Mouse (Mus musculus): Measurements from ENCODE around the gene Kalrn. TPM values are rescaled to one million over a fixed set of nuclear protein-coding genes. Genes with fewer than 3 reads are reported as not detected.
A peak's percentile ranks its signal among the peaks of the same experiment; 100 is the strongest.

Kalrn gene
- polyA plus RNA-seq, 1 experiment from 2014 or later, result 23.7 TPM

DNA sequence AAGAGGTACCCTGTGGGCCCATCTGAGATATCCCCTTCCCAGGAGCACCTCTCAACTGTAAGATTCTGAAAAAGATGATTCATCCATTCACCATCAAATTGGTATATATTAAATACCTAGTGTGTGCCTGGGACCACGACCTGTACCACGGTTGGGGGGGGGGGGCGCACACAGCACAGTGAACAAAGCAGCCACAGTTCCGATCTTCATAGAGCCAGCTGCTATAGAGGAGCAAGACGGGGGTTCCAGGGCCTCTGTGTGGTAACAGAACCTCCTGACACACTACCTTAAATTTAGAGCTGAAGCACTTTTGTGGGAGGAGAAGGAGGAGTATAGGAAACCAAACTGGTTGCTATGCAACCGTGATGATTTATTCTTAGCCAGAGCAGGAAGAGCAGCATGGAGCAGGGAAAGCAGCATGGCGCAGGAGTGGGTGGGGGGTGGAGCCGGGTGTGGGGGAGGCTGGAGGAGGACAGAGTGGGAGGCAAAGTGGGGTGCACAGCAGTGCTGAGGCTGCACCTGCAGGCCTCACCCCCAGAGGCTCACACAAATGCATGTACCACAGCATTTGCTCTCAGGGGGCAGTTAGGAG, 104.0 kb downstream of the Kalrn start:
- no peaks in the 10 kb centered on the region for H3K9me3 ChIP-seq (replicated peaks)
- peak overlapping the region; percentile 30 for H3K4me2 ChIP-seq
- WGBS, result 12% methylated on average over 8 of the region's 8 CpGs
- H3K27ac ChIP-seq (replicated peaks), result peak overlapping the region; percentile 59
- peaks cover 81% of the 10 kb centered on the region for H3K4me1 ChIP-seq
- H3K36me3 ChIP-seq, result no peaks in the 10 kb centered on the region
- no peak overlapping the region for H3K9ac ChIP-seq (replicated peaks)
- H3K4me3 ChIP-seq (replicated peaks), result no peak overlapping the region
- no peaks in the 10 kb centered on the region for H3K27me3 ChIP-seq (replicated peaks)
- peak; percentile 87 for ATAC-seq (ENCODE audit: low FRiP score)

DNA sequence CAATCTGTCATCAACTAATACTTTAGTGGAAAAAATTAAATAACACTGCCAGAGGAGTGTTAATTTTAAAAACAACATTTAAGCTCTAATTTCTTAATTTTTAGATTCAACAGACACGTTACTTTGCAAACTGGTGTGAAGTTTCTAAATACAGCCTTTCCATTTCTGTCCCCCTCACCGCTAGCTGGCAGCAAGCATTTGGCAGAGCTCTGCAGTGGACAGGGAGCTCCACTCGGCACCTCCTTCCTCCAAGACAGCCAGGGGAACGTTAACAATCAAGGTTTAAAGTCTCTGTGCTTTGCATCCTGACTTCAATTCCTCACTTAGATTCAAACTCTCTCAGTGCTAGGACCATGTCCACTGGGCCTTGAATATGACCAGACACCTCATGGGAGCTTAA, 106.7 kb downstream of the Kalrn start:
- peaks cover 58% of the 10 kb centered on the region for H3K4me1 ChIP-seq
- H3K36me3 ChIP-seq, result no peaks in the 10 kb centered on the region
- no peaks in the 10 kb centered on the region for H3K9me3 ChIP-seq (replicated peaks)
- 44% methylated on average over 4 of the region's 4 CpGs for WGBS
- no peak overlapping the region for H3K9ac ChIP-seq (replicated peaks)
- H3K4me2 ChIP-seq, result no peak overlapping the region
- no peak overlapping the region for H3K27ac ChIP-seq (replicated peaks)
- no peak overlapping the region for H3K4me3 ChIP-seq (replicated peaks)
- ATAC-seq (ENCODE audit: low FRiP score), result no peak
- H3K27me3 ChIP-seq (replicated peaks), result no peaks in the 10 kb centered on the region

DNA sequence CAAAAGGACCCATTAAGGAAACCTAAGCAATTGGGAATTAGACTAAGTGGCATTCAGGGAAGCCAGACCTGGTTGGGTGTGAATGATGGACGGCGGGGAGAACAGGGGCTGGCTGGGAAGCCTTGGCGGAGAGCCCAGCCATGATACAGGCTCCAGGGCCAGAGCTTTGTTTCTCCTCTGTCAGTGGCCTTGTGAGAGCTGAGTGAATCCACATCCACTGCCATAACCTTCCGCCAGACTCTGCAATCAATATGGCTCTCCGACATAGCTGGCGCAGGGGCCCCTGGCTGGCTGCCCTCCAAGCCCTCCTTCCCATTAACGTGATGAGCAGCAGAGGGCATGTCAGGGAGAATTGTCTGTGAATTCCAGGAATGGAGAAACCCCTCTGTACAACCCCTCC, 117.0 kb downstream of the Kalrn start:
- no peaks in the 10 kb centered on the region for H3K36me3 ChIP-seq
- no peak overlapping the region for H3K4me3 ChIP-seq (replicated peaks)
- no peak overlapping the region for H3K27ac ChIP-seq (replicated peaks)
- H3K4me2 ChIP-seq, result no peak overlapping the region
- H3K9ac ChIP-seq (replicated peaks), result no peak overlapping the region
- WGBS, result 29% methylated on average over 7 of the region's 7 CpGs
- no peaks in the 10 kb centered on the region for H3K9me3 ChIP-seq (replicated peaks)
- no peaks in the 10 kb centered on the region for H3K27me3 ChIP-seq (replicated peaks)
- peak; percentile 79 for ATAC-seq (ENCODE audit: low FRiP score)
- peaks cover 25% of the 10 kb centered on the region for H3K4me1 ChIP-seq

DNA sequence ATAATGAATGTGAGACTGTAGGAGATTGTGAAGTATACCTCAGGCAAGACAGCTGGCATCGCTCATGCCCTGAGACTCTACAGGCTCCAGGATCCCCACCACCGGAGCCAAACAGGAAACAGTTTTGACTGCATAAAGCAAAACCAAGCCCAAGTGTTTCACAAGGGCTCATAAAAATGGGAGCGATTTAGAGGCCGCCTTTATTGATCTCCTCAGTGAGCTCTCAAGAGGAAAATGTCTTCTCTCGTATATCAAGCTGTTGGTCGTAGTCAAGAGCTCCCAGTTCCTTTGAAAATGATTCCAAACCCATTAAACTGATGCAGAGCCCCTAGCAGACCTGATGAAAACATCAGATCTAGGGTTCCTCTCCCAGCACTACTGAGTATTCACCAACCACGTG, 127.7 kb downstream of the Kalrn start:
- Histone ChIP-seq H3K4me1 (peaks cover 43% of the 10 kb centered on the region), H3K4me3 (replicated peaks) (no peak overlapping the region), H3K36me3 (no peaks in the 10 kb centered on the region), H3K27me3 (replicated peaks) (no peaks in the 10 kb centered on the region), H3K9me3 (replicated peaks) (no peaks in the 10 kb centered on the region), H3K27ac (replicated peaks) (no peak overlapping the region), H3K9ac (replicated peaks) (no peak overlapping the region), H3K4me2 (no peak overlapping the region)
- no peak for ATAC-seq (ENCODE audit: low FRiP score)
- 44% methylated on average over 7 of the region's 7 CpGs for WGBS

DNA sequence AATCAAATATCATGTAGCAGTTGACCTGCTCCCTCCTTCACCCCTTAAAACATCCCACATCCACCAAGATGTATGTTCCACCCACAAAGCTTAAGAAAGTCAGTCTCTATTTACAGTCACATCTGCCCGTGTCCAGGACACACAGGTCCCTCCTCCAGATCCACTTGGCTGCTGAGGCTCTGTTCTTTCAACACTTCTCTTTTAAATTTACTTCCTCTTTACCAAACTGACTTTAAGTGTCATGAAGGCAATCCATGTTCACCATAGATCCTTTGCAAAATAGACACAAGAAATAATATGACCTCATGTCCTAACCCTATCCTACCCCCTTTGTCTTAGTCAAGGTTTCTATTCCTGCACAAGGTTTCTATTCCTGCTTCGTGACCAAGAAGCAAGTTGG, 131.6 kb downstream of the Kalrn start:
- Histone ChIP-seq H3K4me2 (no peak overlapping the region), H3K9ac (replicated peaks) (no peak overlapping the region), H3K27ac (replicated peaks) (peak overlapping the region; percentile 60; the same call in 1 of the 2 replicates), H3K27me3 (replicated peaks) (no peaks in the 10 kb centered on the region), H3K36me3 (no peaks in the 10 kb centered on the region), H3K4me3 (replicated peaks) (no peak overlapping the region), H3K9me3 (replicated peaks) (no peaks in the 10 kb centered on the region), H3K4me1 (peaks cover 44% of the 10 kb centered on the region)
- ATAC-seq (ENCODE audit: low FRiP score), result no peak
- 86% methylated on average over 2 of the region's 2 CpGs for WGBS

DNA sequence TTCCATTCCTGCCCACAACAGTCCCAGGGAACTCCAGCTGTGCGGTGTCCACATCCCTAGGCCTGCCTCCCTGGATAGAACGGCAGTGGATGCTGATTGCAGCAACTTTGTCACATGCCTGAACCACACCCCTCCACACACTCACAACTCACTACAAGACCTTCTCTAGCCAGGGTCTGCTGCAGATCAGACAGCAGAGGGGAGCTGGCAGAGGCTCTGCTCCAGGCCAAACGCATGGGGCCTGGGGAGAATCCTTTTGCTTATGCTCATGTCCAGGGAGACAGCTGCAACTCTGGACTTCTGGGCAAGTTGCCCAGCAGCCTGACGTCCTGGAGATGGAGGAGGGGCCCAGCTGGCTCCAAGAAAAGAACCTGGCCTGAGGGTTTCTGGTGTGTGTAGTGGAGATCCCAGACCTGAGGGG, 132.3 kb downstream of the Kalrn start:
- 30% methylated on average over 4 of the region's 4 CpGs for WGBS
- H3K4me1 ChIP-seq, result peaks cover 39% of the 10 kb centered on the region

DNA sequence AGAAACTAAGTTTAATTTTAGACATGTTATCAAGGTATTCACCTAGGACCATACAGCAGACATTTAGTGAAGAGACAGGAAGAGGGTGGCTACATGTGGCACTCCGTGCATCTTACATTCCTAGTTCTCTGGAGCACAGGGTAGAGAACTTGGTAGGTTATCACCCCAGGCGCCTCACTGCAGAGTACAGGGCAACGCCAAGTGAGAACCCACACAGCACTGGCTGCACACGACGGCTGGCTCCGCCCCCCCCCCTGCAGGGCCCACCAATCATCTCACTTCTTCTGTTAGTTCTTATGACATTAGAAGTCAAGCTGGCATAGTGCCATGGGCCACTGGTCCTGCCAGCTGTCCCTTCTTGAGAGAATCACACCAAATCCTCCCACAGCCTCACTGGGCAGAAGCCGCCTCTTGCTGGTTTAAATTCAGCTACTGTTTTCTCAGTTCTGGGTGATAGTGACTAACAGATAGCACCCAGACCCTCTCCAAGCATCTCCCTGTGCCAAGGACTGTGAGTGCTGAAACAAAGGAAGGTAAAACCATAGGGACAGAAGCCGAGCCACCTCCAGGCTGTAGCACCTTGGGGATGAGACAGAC, 133.2 kb downstream of the Kalrn start:
- 72% methylated on average over 8 of the region's 8 CpGs for WGBS

More for the DNA sequence above, 132.3 kb downstream of the Kalrn start:
- Histone ChIP-seq H3K27ac (replicated peaks) (peak overlapping the region; percentile 60), H3K4me2 (no peak overlapping the region), H3K4me3 (replicated peaks) (no peak overlapping the region), H3K9me3 (replicated peaks) (no peaks in the 10 kb centered on the region), H3K36me3 (no peaks in the 10 kb centered on the region), H3K27me3 (replicated peaks) (no peaks in the 10 kb centered on the region), H3K9ac (replicated peaks) (no peak overlapping the region)
- ATAC-seq (ENCODE audit: low FRiP score), result peak; percentile 53; the same call in 1 of the 2 replicates

DNA sequence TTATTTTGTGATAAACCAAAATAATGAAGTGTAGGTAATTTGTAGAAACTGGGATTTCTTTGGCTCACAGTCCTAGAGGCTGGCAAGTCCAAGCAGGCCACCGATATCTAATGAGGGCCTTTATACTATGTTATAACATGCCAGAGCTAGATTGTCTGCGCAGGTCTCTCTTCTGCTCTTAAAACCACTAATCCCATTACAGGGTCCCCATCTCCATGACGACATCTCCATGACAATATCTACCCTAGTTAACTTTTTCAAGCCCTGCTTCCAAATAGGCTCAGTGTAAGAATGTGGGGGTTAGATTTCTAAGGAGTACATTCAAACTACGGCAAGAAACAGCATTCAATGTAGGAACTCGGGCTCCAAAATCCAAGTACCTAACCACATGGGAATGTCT, 143.2 kb downstream of the Kalrn start:
- Histone ChIP-seq H3K4me2 (no peak overlapping the region), H3K27ac (replicated peaks) (no peak overlapping the region), H3K9me3 (replicated peaks) (no peaks in the 10 kb centered on the region), H3K4me3 (replicated peaks) (no peak overlapping the region), H3K9ac (replicated peaks) (no peak overlapping the region), H3K36me3 (no peaks in the 10 kb centered on the region), H3K27me3 (replicated peaks) (no peaks in the 10 kb centered on the region), H3K4me1 (peaks cover 32% of the 10 kb centered on the region)
- no peak for ATAC-seq (ENCODE audit: low FRiP score)
- WGBS, result 60% methylated on average over 5 of the region's 5 CpGs

More for the DNA sequence above, 133.2 kb downstream of the Kalrn start:
- Histone ChIP-seq H3K9me3 (replicated peaks) (no peaks in the 10 kb centered on the region), H3K9ac (replicated peaks) (no peak overlapping the region), H3K4me1 (peaks cover 32% of the 10 kb centered on the region), H3K4me3 (replicated peaks) (no peak overlapping the region), H3K27me3 (replicated peaks) (no peaks in the 10 kb centered on the region), H3K27ac (replicated peaks) (no peak overlapping the region), H3K36me3 (no peaks in the 10 kb centered on the region), H3K4me2 (no peak overlapping the region)
- no peak; the same call in 1 of the 2 replicates for ATAC-seq (ENCODE audit: low FRiP score)

DNA sequence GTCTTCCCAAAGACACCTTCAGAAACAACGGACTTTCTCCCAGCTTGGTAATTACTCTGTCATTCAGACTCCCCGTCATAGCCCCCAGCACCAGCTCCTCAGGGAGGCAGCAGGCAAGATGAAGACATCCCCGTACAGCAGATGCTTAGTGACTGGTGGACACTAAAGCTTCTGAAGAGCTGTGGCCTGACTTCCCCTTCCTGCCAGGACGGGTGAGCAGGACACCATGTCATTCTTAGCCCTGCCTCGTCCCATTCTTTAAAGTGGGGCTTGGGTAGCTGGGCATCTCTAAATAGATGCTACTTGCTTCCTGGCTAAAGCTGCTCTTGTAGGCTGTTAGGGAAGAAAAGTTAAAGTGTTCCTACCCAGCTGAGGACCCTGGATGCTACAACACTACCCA, 145.7 kb downstream of the Kalrn start:
- no peak overlapping the region for H3K4me2 ChIP-seq
- no peak overlapping the region for H3K27ac ChIP-seq (replicated peaks)
- no peaks in the 10 kb centered on the region for H3K36me3 ChIP-seq
- no peak overlapping the region for H3K9ac ChIP-seq (replicated peaks)
- WGBS, result 37% methylated on average over 5 of the region's 5 CpGs
- no peak overlapping the region for H3K4me3 ChIP-seq (replicated peaks)
- H3K27me3 ChIP-seq (replicated peaks), result no peaks in the 10 kb centered on the region
- no peaks in the 10 kb centered on the region for H3K9me3 ChIP-seq (replicated peaks)
- no peak for ATAC-seq (ENCODE audit: low FRiP score)
- H3K4me1 ChIP-seq, result peaks cover 34% of the 10 kb centered on the region

DNA sequence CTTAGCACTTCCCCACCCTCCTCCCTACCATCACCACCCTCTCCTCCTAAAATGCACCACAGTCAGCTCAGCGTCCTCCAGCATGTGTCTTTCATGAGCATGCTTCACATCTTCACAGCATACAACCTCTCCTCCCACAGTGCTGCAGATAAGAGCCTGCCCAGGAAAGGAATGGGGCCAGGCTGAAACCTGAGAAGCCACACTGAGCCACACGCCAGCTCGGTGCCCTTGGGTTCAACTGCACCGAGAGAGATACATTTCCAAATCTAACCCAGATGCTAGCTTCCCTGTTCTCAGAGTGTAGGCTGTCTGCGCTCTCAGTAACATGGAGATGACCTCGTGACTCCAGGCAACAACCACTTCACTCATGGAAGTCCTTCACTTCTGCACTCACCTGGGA, 151.9 kb downstream of the Kalrn start:
- H3K36me3 ChIP-seq, result no peaks in the 10 kb centered on the region
- 55% methylated on average over 6 of the region's 6 CpGs for WGBS
- ATAC-seq (ENCODE audit: low FRiP score), result no peak
- no peak overlapping the region for H3K4me2 ChIP-seq
- no peaks in the 10 kb centered on the region for H3K9me3 ChIP-seq (replicated peaks)
- H3K27me3 ChIP-seq (replicated peaks), result no peaks in the 10 kb centered on the region
- H3K4me3 ChIP-seq (replicated peaks), result no peak overlapping the region
- H3K4me1 ChIP-seq, result peaks cover 40% of the 10 kb centered on the region
- no peak overlapping the region for H3K27ac ChIP-seq (replicated peaks)
- H3K9ac ChIP-seq (replicated peaks), result no peak overlapping the region

DNA sequence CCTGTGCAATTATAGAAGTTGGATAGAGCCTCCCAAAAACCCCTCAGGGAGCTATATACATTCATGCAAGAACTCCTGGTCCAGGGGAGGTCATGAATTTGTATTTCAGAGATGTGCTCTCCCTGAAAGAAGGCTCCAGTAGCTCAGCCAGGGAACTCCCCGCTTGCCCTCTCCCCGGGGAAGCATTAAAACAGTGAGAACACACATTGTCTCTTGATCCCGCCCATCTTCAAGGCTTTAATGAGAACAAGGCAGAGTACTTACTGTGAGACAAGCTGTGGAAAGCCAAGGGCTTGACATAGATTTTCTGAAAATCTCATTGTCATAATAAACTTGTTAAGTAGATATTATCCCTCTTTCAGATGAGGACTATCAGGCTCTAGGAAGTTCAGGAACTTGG, 155.4 kb downstream of the Kalrn start:
- Histone ChIP-seq H3K4me2 (no peak overlapping the region), H3K9ac (replicated peaks) (no peak overlapping the region), H3K4me3 (replicated peaks) (no peak overlapping the region), H3K36me3 (no peaks in the 10 kb centered on the region), H3K27me3 (replicated peaks) (no peaks in the 10 kb centered on the region), H3K9me3 (replicated peaks) (no peaks in the 10 kb centered on the region), H3K27ac (replicated peaks) (no peak overlapping the region), H3K4me1 (peaks cover 53% of the 10 kb centered on the region)
- WGBS, result 26% methylated on average over 3 of the region's 3 CpGs
- no peak for ATAC-seq (ENCODE audit: low FRiP score)

DNA sequence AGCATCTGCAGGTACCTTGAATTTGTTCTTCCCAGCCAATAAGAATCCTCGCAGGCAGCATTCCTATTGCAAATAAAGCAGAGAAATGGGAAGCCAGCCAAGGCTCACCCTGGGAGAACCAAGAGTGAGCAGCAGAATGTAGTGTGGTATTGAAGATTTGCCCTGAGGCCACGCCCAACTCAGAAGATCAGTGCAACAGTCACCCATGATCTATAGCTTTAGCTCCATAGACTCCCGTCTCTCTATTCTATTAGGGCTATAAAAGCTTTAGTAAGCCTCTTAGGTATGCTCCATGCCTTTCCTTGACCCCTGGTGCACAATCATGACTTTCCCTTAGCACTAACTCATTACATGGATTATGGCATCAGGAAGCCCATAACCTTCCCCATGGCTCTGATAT, 155.9 kb downstream of the Kalrn start:
- ATAC-seq (ENCODE audit: low FRiP score), result 0 out of 2 replicates have a peak, but pooled peaks have one; percentile 32
- Histone ChIP-seq H3K4me1 (peaks cover 54% of the 10 kb centered on the region), H3K4me3 (replicated peaks) (no peak overlapping the region), H3K9ac (replicated peaks) (no peak overlapping the region), H3K27ac (replicated peaks) (no peak overlapping the region), H3K4me2 (no peak overlapping the region), H3K36me3 (no peaks in the 10 kb centered on the region), H3K9me3 (replicated peaks) (no peaks in the 10 kb centered on the region), H3K27me3 (replicated peaks) (no peaks in the 10 kb centered on the region)
- WGBS, result 40% methylated on average over 3 of the region's 3 CpGs

All from neural tube, embryonic 15.5 days (tissue).